Comparison of ENCODE assay signal across 17 mouse cellular contexts in genomic region chr16:35458297-35458696, GRCm38 (mm10).
"Had no signal": no experiment of that assay in that cellular context is flagged by ENCODE, and none has a peak within 500 bp of the region (broad histone marks: within the 10 kb centered on the region; RNA-seq: fewer than 3 reads in every experiment).

No protein-coding gene starts in this region.

- ATAC-seq: liver, postnatal 0 days; lung, postnatal 0 days; midbrain, embryonic 13.5 days had no signal

- H3K9ac ChIP-seq: liver, embryonic 15.5 days; liver, postnatal 0 days; lung, embryonic 15.5 days; midbrain, embryonic 13.5 days; neural tube, embryonic 12.5 days; stomach, embryonic 15.5 days had no signal

- H3K4me3 ChIP-seq: liver, embryonic 15.5 days; lung, embryonic 15.5 days; megakaryocyte, embryonic 14.5 days; midbrain, embryonic 13.5 days; neural tube, embryonic 12.5 days; stomach, embryonic 15.5 days had no signal

- H3K4me2 ChIP-seq: liver, embryonic 15.5 days; lung, embryonic 15.5 days; midbrain, embryonic 13.5 days; neural tube, embryonic 12.5 days; stomach, embryonic 15.5 days had no signal

- H3K4me1 ChIP-seq: liver, embryonic 15.5 days; lung, embryonic 15.5 days; megakaryocyte, embryonic 14.5 days; neural tube, embryonic 12.5 days; stomach, embryonic 15.5 days had no signal

- H3K27ac ChIP-seq: liver, embryonic 15.5 days; lung, embryonic 15.5 days; macrophage; midbrain, embryonic 13.5 days; neural tube, embryonic 12.5 days; stomach, embryonic 15.5 days; stomach, postnatal 0 days had no signal

- DNase-seq: liver, postnatal 0 days; lung, adult 2 months; lung, postnatal 14 days; lung, postnatal 36 days; right cerebral cortex, postnatal 14 days; thymus, adult 2 months; thymus, postnatal 25 days; thymus, postnatal 4 days had no signal

- H3K9me3 ChIP-seq: liver, embryonic 15.5 days; lung, embryonic 15.5 days; megakaryocyte, embryonic 14.5 days; midbrain, embryonic 13.5 days; neural tube, embryonic 12.5 days; stomach, embryonic 15.5 days had no signal

- H3K27me3 ChIP-seq: liver, embryonic 15.5 days; lung, embryonic 15.5 days; megakaryocyte, embryonic 14.5 days; midbrain, embryonic 13.5 days; neural tube, embryonic 12.5 days; stomach, embryonic 15.5 days had no signal
